Mouse (Mus musculus) embryonic facial prominence, embryonic 13.5 days (tissue): Measurements from ENCODE around the gene Tet3. TPM values are rescaled to one million over a fixed set of nuclear protein-coding genes. Genes with fewer than 3 reads are reported as not detected.

Source experiments
- ATAC-seq: fragments of 200-750 bp; cut with Nextera tagmentation; 2 replicates; pipeline ENCODE4 v1.8.0; 2017; ENCODE audit warnings: low read depth; ENCODE audit not compliant: insufficient number of reproducible peaks, insufficient read depth, low FRiP score, low TSS enrichment
- H3K27ac ChIP-seq: fragments of 300-500 bp; sonication (generic); 2 replicates; pipeline ENCODE4 v1.5.1; 2015; ENCODE audit warnings: moderate library complexity, mild to moderate bottlenecking, inconsistent platforms
- H3K27me3 ChIP-seq: fragments of 300-500 bp; sonication (generic); 2 replicates; pipeline ENCODE4 v1.6.1; 2015; ENCODE audit warnings: mild to moderate bottlenecking, inconsistent platforms
- H3K36me3 ChIP-seq: fragments of 300-500 bp; sonication (generic); 2 replicates; pipeline ENCODE4 v1.6.1; 2015; ENCODE audit warnings: mild to moderate bottlenecking, inconsistent platforms
- H3K4me1 ChIP-seq: fragments of 300-500 bp; sonication (generic); 2 replicates; pipeline ENCODE4 v1.6.1; 2015; ENCODE audit warnings: inconsistent platforms
- H3K4me2 ChIP-seq: fragments of 300-500 bp; sonication (generic); 2 replicates; pipeline ENCODE4 v1.6.1; 2015; ENCODE audit warnings: moderate library complexity, mild to moderate bottlenecking, inconsistent platforms
- H3K4me3 ChIP-seq: fragments of 300-500 bp; sonication (generic); 2 replicates; pipeline ENCODE4 v1.5.1; 2015; ENCODE audit warnings: mild to moderate bottlenecking, inconsistent platforms
- H3K9ac ChIP-seq: fragments of 300-500 bp; sonication (generic); 2 replicates; pipeline ENCODE4 v1.6.1; 2015; ENCODE audit warnings: mild to moderate bottlenecking, inconsistent platforms
- H3K9me3 ChIP-seq: fragments of 300-500 bp; sonication (generic); 2 replicates; pipeline ENCODE4 v1.6.1; 2016; ENCODE audit warnings: inconsistent platforms
- WGBS: fragments of 180-500 bp; shearing (Covaris S2); methylation state at CpG from one replicate; pipeline ENCODE4 v1.1.7; 2015; ENCODE audit warnings: mixed read lengths; 5-methylcytosine and 5-hydroxymethylcytosine counted together
- polyA plus RNA-seq: library from polyadenylated mRNA; unstranded; fragments of >200 nt; fragmentation: Nextera tagmentation; extraction: Ambion mirVana; gene quantifications from 2 replicates; pipeline ENCODE4 v1.2.1, GENCODE M21; 2015

Gene Tet3
- 47.0 and 59.6 TPM in 2 replicates for polyA plus RNA-seq

DNA sequence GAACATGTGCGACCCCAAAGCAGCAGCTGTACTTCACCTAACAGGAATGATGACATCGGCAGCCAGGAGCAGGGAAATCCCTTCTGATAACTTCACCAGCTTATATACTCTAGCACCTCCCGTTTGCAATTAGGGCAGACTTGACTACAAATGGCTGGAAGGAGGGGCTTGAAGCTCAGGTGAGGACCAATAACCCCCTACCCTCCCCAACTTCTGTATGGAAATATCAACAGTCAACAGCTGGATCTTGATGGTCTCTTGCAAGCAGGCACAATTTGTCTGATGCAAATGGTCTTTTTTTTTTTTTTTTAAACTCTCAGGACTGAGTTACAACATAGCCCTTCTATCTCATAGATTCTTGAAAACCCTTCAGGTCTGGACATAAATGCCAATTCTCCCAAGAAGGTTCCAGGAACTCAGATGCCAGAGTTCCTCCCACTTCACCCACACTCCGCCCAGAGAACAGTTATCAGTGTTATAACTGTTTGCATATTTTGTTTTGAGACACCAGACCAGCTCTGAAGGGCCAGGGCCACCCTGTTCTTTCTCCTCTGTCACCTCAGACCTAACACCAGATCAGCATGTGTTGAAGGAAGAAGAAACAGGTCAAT, at the start of gene Tet3:
Gene Tet3 (minus strand): TSS at position 51 of the 611 bp plus-strand sequence.
- ATAC-seq = no peak
- Histone ChIP-seq H3K4me1 (peaks cover 24% of the 10 kb centered on the region), H3K9ac (no peak within 1 kb of the TSS), H3K27ac (peak within 1 kb of the TSS; percentile 22; the same call in 1 of the 2 replicates), H3K4me2 (no peak within 1 kb of the TSS), H3K9me3 (no peaks in the 10 kb centered on the region; the same call in 1 of the 2 replicates), H3K27me3 (no peaks in the 10 kb centered on the region), H3K36me3 (no peaks in the 10 kb centered on the region), H3K4me3 (no peak within 1 kb of the TSS)
- WGBS = 66% methylated on average over 4 of the region's 4 CpGs

DNA sequence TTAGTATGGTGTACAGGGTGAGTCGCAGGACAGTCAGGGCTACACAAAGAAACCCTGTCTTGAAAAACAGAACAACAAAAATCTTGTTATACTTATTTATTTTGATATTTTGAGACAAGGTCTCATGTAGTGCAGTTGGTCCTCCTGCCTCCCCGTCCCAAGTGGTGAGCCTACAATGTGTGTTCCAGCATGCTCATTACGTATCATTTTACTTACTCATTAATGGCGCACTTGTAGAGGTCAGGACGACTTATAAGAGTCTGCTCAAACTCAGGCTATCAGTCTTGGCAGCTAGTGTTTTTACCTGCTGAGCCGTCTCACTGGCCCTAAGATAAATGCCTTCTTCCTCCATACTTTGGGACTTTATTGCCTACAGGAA, 48.3 kb upstream of the Tet3 start:
- WGBS = 28% methylated on average over 6 of the region's 6 CpGs
- H3K27me3 ChIP-seq = no peaks in the 10 kb centered on the region
- peak overlapping the region; percentile 96 for H3K27ac ChIP-seq
- peaks cover 14% of the 10 kb centered on the region for H3K4me1 ChIP-seq
- no peaks in the 10 kb centered on the region for H3K9me3 ChIP-seq
- peak overlapping the region; percentile 83 for H3K9ac ChIP-seq
- H3K4me3 ChIP-seq = peak overlapping the region; percentile 68
- H3K4me2 ChIP-seq = peak overlapping the region; percentile 69
- ATAC-seq = no peak; the same call in 1 of the 2 replicates
- H3K36me3 ChIP-seq = no peaks in the 10 kb centered on the region

DNA sequence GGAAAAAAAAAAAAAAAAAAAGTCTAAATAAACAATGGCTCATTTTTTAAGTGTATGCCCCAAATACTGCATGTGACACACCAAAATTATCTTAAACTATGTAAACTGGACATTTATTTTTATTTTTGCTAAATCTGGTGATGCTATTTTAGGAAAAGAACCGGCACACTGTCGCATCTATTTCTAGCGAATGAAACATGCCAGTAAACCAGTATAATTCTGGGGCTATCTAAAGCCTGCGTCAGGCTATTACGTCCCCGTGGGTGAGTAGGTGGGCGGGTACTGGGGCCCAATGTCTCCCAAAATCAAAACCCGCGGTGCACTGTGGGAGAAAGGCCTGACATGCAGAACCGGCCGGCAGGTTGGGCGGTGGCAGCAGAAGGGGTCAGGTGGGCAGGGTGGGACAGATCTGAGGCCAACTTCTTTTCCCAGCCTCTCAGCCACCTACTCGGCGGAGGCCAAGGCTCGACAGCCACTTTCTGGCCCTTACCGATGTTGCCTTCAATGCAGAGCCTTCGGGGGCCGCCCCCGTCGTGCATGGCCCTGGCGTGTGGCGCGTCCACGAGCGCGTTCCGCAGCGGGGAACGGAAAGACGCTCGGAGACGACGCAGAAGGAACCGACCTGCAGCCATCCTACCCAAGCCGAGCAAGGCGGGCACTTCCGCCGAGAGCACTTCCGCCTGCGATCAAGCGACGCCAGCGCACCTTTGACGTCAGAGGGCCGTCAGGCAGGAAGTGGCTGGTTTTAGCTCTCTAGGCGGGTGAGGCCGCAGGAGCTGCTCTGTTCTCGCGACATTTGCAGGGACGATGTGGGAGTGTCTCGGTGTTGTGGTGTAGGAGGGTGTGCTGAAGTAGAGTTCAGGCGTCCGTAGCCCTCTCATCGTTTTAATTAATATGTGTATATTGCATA, 47.6 kb upstream of the Tet3 start, which contains the start of gene Dguok:
Gene Dguok (minus strand): TSS at position 712 of the 910 bp plus-strand sequence.
- Histone ChIP-seq H3K4me3 (peak within 1 kb of the TSS; percentile 68), H3K27me3 (no peaks in the 10 kb centered on the region), H3K27ac (peak within 1 kb of the TSS; percentile 96), H3K9me3 (no peaks in the 10 kb centered on the region), H3K4me2 (peak within 1 kb of the TSS; percentile 69), H3K36me3 (no peaks in the 10 kb centered on the region), H3K4me1 (peaks cover 14% of the 10 kb centered on the region), H3K9ac (peak within 1 kb of the TSS; percentile 83)
- WGBS = under 1% methylated on average over 54 of the region's 54 CpGs
- peak; percentile 99 for ATAC-seq

DNA sequence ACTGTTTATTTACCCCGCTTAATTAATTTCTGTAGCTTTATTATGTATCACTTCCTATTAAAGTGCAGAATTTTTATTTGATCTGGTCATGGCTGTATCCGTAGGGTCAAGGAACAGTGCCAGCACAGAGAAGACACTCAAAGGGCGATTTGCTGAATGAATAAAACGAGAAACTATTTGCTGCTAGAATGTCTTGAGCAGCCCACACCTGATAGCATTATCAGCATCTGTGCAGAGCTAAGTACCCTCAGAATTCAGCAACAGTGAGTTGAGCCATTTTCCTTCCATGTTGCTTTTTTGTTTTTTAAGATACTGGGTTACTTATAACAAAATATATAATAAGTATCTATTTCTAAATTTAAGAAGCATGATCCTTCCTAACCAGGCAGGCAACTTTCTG, 46.7 kb upstream of the Tet3 start:
- no peaks in the 10 kb centered on the region for H3K27me3 ChIP-seq
- H3K4me3 ChIP-seq = peak overlapping the region; percentile 68
- WGBS = 90% methylated on average over 4 of the region's 4 CpGs
- no peak for ATAC-seq
- peak overlapping the region; percentile 69 for H3K4me2 ChIP-seq
- H3K9ac ChIP-seq = peak overlapping the region; percentile 83
- no peaks in the 10 kb centered on the region for H3K9me3 ChIP-seq
- H3K4me1 ChIP-seq = peaks cover 14% of the 10 kb centered on the region
- H3K36me3 ChIP-seq = no peaks in the 10 kb centered on the region
- peak overlapping the region; percentile 96; the same call in 1 of the 2 replicates for H3K27ac ChIP-seq

DNA sequence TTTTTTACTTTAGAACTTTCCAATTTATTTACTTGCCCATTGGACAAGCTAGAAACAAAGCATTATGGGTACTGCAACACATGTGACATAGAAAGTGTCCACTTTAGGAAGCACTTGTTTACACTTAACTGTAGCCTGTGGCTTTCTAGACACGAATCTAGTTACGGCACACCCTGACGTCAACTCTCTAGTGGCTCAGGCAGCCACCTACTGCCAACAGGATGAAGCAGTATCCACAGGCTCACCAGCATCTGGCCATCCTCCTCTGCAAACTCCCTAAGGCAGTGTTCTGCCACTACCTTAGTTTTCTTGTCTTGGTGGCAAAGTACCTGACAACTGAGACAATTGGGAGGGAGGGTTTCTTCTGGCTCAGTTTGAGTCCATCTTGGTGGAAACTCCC, 44.5 kb upstream of the Tet3 start:
- Histone ChIP-seq H3K4me3 (no peak overlapping the region), H3K36me3 (peaks cover 7% of the 10 kb centered on the region; the same call in 1 of the 2 replicates), H3K9ac (no peak overlapping the region), H3K9me3 (no peaks in the 10 kb centered on the region), H3K4me1 (peaks cover 14% of the 10 kb centered on the region), H3K4me2 (no peak overlapping the region), H3K27me3 (no peaks in the 10 kb centered on the region), H3K27ac (no peak overlapping the region)
- WGBS = 75% methylated on average over 3 of the region's 3 CpGs
- no peak for ATAC-seq

DNA sequence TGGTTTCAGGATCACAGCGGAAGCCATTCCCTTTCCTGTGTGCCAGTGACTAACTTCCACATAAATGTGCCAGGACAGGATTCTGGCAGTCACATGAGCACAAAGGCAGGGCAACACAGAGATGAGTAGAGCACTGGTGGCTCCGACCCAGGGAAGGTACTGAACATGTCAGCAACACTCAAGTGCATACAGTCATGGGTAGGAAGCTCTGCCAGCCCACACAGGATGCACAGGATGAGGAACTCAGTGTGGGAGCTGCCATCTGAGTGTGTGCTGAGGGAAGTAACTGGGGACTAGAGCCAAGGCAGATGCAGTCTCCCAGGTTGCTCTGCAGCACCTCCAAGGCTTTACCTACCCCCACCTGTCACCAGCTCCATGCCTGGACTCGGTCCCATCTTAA, 43.8 kb upstream of the Tet3 start:
- 78% methylated on average over 3 of the region's 3 CpGs for WGBS
- H3K36me3 ChIP-seq = peaks cover 7% of the 10 kb centered on the region; the same call in 1 of the 2 replicates
- H3K4me1 ChIP-seq = peaks cover 15% of the 10 kb centered on the region
- no peak for ATAC-seq
- no peaks in the 10 kb centered on the region for H3K9me3 ChIP-seq
- no peak overlapping the region for H3K4me2 ChIP-seq
- H3K4me3 ChIP-seq = no peak overlapping the region
- peak overlapping the region; percentile 22; the same call in 1 of the 2 replicates for H3K9ac ChIP-seq
- no peak overlapping the region for H3K27ac ChIP-seq
- H3K27me3 ChIP-seq = no peaks in the 10 kb centered on the region

DNA sequence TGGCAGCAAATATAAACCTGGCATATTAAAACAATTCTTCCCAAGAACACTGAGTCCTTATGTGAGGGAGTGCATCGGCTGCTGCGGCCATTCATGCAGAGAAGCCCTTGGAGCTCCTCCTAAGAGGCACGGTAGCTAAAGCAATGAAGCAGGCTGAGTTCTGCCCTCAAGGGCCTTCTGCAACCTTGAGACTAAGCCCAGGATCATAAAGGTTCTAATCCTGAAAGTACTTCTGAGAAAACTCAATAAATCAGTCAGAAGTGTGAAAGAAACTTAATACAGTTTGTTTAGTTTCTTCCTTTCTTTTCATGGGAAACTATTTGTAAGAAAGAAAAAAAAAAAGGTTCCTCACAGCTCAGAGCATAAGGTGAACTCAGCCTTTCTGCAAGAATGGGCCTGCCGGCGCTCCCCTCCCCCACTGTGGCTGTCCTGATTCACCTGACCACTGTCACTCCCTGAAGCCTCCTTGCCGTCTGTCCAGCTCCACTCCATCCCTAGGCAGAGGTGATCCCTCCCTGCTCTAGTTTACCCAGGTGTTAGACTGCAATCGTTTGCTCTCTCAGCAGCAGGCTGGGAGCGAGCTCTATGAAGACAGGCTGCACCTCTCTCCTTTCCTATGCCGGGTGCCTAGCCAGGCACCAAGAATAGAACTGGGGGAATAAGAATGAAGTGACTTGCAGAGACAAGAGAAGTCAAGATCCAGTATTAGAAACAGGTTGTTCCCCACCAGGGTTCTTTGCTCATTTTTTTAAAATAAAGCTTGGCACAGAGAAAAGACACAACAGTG, 42.8 kb upstream of the Tet3 start:
- ATAC-seq = no peak
- Histone ChIP-seq H3K9ac (no peak overlapping the region), H3K4me2 (no peak overlapping the region), H3K4me1 (peaks cover 25% of the 10 kb centered on the region), H3K27me3 (no peaks in the 10 kb centered on the region), H3K27ac (no peak overlapping the region), H3K9me3 (no peaks in the 10 kb centered on the region), H3K36me3 (peaks cover 7% of the 10 kb centered on the region; the same call in 1 of the 2 replicates), H3K4me3 (no peak overlapping the region)
- WGBS = 53% methylated on average over 9 of the region's 9 CpGs

DNA sequence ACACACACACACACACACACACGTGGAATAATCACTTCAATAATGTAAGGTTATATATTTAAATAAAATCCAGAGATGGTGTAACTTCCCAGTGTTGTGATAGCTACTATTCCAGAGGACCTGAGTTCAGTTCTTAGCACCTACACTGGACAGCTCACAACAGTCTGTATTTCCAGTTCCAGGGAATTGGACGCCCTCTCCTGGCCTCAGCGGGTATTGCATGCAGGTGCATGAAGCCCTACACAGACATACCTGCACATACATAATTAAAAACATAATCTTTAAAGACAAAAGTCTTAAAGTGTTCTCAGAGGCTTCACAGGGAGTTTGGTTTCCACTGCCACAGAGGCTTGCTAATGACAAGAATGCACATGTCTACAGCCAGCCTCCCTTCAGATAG, 41.6 kb upstream of the Tet3 start:
- no peak overlapping the region for H3K27ac ChIP-seq
- H3K27me3 ChIP-seq = no peaks in the 10 kb centered on the region
- 63% methylated on average over 3 of the region's 3 CpGs for WGBS
- peaks cover 14% of the 10 kb centered on the region for H3K36me3 ChIP-seq
- no peak overlapping the region for H3K4me2 ChIP-seq
- peaks cover 25% of the 10 kb centered on the region for H3K4me1 ChIP-seq
- H3K9me3 ChIP-seq = no peaks in the 10 kb centered on the region
- ATAC-seq = no peak
- H3K9ac ChIP-seq = no peak overlapping the region
- H3K4me3 ChIP-seq = no peak overlapping the region

DNA sequence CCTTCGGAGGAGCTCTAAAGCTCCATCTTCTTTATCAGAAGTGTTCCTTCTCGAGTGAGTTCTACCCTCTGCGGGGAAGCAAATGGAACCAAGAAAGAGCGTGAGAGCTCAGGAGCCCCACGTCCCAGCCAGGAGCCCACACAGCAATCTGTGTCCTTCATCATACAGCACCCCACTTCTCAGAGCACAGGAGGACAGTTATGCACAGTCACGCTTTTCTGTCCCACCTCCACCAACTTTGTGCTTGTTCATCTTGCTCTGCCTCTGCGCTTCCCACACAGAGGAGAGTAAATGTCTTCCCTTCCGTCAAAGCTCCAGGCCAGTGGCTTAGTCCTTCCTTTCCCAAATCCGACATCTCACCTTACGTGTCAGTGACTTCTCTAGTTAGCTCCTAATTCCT, 40.2 kb upstream of the Tet3 start:
- no peak overlapping the region for H3K9ac ChIP-seq
- H3K27ac ChIP-seq = no peak overlapping the region
- H3K9me3 ChIP-seq = no peaks in the 10 kb centered on the region
- H3K4me3 ChIP-seq = no peak overlapping the region
- H3K36me3 ChIP-seq = peaks cover 18% of the 10 kb centered on the region
- 92% methylated on average over 10 of the region's 10 CpGs for WGBS
- H3K4me2 ChIP-seq = no peak overlapping the region
- no peaks in the 10 kb centered on the region for H3K27me3 ChIP-seq
- peaks cover 17% of the 10 kb centered on the region for H3K4me1 ChIP-seq
- ATAC-seq = no peak

DNA sequence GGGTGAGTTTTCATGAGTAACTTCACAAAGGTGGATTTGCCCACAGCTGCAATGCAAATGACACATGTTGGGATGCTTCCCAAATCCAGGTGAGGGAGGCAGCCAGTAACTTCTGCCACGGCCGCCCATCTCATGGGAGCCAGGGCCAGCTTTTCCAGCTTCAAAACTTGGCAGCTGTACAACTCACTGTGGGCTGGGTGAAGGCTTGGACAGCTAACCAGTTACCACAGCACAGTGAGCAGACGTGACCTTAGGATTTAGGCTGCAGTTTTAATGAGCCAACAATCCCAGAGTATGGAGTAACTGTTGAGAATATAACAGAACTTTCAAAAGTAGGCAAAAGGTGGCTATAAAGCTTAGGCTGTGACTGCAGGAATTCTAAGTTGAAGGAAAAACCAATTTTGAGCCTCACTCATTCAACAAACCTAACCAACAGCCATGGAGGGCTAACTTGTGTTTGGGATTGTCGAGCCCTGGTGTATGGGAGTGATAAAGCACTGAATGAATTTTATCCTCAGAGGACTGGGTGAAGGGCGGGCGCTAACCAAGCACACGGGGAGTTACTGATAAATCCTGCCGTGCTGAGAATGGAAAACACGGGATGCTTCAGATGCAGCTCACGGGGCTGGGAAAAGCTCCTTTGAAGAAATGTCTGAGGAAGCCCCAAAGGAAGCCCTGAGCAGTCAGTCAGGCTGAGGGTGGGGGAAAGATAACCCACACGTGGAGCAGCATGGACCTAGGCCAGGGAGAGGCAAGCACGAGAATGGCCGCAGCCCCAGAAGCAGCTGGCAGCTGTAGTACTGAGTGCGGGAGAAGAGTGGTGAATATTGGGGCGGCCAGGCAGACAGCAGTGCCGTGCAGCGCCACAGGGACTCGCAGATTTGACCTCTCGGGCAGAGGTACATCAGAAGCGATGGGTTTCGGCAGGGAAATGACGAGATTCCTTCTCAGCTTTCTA, 38.1 kb upstream of the Tet3 start:
- H3K4me3 ChIP-seq = no peak overlapping the region
- whole genome bisulfite sequencing = 84% methylated on average over 22 of the region's 22 CpGs
- peaks cover 30% of the 10 kb centered on the region for H3K36me3 ChIP-seq
- H3K4me2 ChIP-seq = peak overlapping the region; percentile 22; the same call in 1 of the 2 replicates
- H3K4me1 ChIP-seq = peaks cover 17% of the 10 kb centered on the region
- H3K9me3 ChIP-seq = no peaks in the 10 kb centered on the region
- 0 out of 2 replicates have a peak overlapping the region, but pooled peaks have one; percentile 8 for H3K9ac ChIP-seq
- ATAC-seq = no peak
- peak overlapping the region; percentile 28; the same call in 1 of the 2 replicates for H3K27ac ChIP-seq
- no peaks in the 10 kb centered on the region for H3K27me3 ChIP-seq
